Mouse (Mus musculus) midbrain, embryonic 14.5 days (tissue): ENCODE results near the gene 4930438A08Rik. TPM values are rescaled to one million over a fixed set of nuclear protein-coding genes. Genes with fewer than 3 reads are reported as not detected.

ENCODE experiments used
- ATAC-seq: fragments of 200-750 bp; cut with Nextera tagmentation; 2 replicates; pipeline ENCODE4 v1.8.0; 2017; ENCODE audit warnings: moderate number of reproducible peaks, moderate library complexity; ENCODE audit not compliant: low FRiP score, low TSS enrichment
- DNase-seq: peaks from one replicate; pipeline ENCODE4 v3.0.0-alpha.2; 2015
- H3K27ac ChIP-seq: fragments of 300-500 bp; sonication (generic); replicated peaks from 2 replicates; pipeline ENCODE4 v1.5.1; 2014; ENCODE audit warnings: mild to moderate bottlenecking, low read depth, low read length, moderate library complexity
- H3K27me3 ChIP-seq: fragments of 300-500 bp; sonication (generic); 2 replicates; pipeline ENCODE4 v1.6.1; 2014; ENCODE audit warnings: low read length, control low read depth, mixed read lengths; ENCODE audit not compliant: control insufficient read depth, insufficient read depth
- H3K36me3 ChIP-seq: fragments of 300-500 bp; sonication (generic); 2 replicates; pipeline ENCODE4 v1.6.1; 2014; ENCODE audit warnings: low read length, control low read depth; ENCODE audit not compliant: control insufficient read depth, insufficient read depth
- H3K4me1 ChIP-seq: fragments of 300-500 bp; sonication (generic); 2 replicates; pipeline ENCODE4 v1.6.1; 2014; ENCODE audit warnings: mild to moderate bottlenecking, antibody characterized with exemption, low read length, control low read depth; ENCODE audit not compliant: control insufficient read depth, insufficient read depth
- H3K4me2 ChIP-seq: fragments of 300-500 bp; sonication (generic); 2 replicates; pipeline ENCODE4 v1.6.1; 2014; ENCODE audit warnings: mild to moderate bottlenecking, low read length, moderate library complexity
- H3K4me3 ChIP-seq: fragments of 300-500 bp; sonication (generic); replicated peaks from 2 replicates; pipeline ENCODE4 v1.5.1; 2014; ENCODE audit warnings: low read depth, low read length
- H3K9ac ChIP-seq: fragments of 300-500 bp; sonication (generic); replicated peaks from 2 replicates; pipeline ENCODE4 v1.6.1; 2014; ENCODE audit warnings: mild to moderate bottlenecking, low read length, moderate library complexity
- H3K9me3 ChIP-seq: fragments of 300-500 bp; sonication (generic); 2 replicates; pipeline ENCODE4 v1.6.1; 2016; ENCODE audit warnings: low read length, control low read depth, mixed read lengths; ENCODE audit not compliant: control insufficient read depth
- WGBS: fragments of 180-500 bp; shearing (Covaris S2); extraction: QIAGEN DNeasy Blood & Tissue Kit; methylation state at CpG from one replicate; pipeline ENCODE4 v1.1.7; 2014; 5-methylcytosine and 5-hydroxymethylcytosine counted together
- polyA plus RNA-seq: library from polyadenylated mRNA; unstranded; fragments of >200 nt; fragmentation: Nextera tagmentation; extraction: Ambion mirVana; gene quantifications from 2 replicates; pipeline ENCODE4 v1.2.1, GENCODE M21; 2014

Gene 4930438A08Rik
- polyA plus RNA-seq, 1 experiment from 2014 or later = not detected

GRCm38 (mm10) chr11:58324614-58325229 lies 50.1 kb downstream of the 4930438A08Rik start:
- H3K36me3 ChIP-seq = peaks cover 15% of the 10 kb centered on the region
- H3K9me3 ChIP-seq = no peaks in the 10 kb centered on the region
- H3K4me3 ChIP-seq = no peak overlapping the region
- H3K4me2 ChIP-seq = no peak overlapping the region
- ATAC-seq = no peak
- peaks cover 22% of the 10 kb centered on the region for H3K4me1 ChIP-seq
- H3K27ac ChIP-seq = no peak overlapping the region
- no peak overlapping the region for H3K9ac ChIP-seq
- no peaks in the 10 kb centered on the region for H3K27me3 ChIP-seq
- DNase-seq = no peak
- 90% methylated on average over 3 of the region's 3 CpGs for WGBS

GRCm38 (mm10) chr11:58326781-58327180 lies 52.2 kb downstream of the 4930438A08Rik start:
- Histone ChIP-seq H3K4me2 (no peak overlapping the region), H3K4me3 (no peak overlapping the region), H3K36me3 (peaks cover 7% of the 10 kb centered on the region), H3K9me3 (no peaks in the 10 kb centered on the region), H3K4me1 (peaks cover 29% of the 10 kb centered on the region), H3K27ac (no peak overlapping the region), H3K9ac (no peak overlapping the region), H3K27me3 (no peaks in the 10 kb centered on the region)
- WGBS = 93% methylated on average over 3 of the region's 3 CpGs
- no peak for ATAC-seq
- no peak for DNase-seq

- ATAC-seq (peak; percentile 38), DNase-seq (no peak)
- Histone ChIP-seq H3K9ac (peak overlapping the region; percentile 86), H3K9me3 (no peaks in the 10 kb centered on the region), H3K4me2 (peak overlapping the region; percentile 95), H3K4me3 (peak overlapping the region; percentile 91), H3K27me3 (no peaks in the 10 kb centered on the region), H3K27ac (peak overlapping the region; percentile 83), H3K36me3 (peaks cover 26% of the 10 kb centered on the region), H3K4me1 (peaks cover 25% of the 10 kb centered on the region)
- WGBS = under 1% methylated on average over 21 of the region's 21 CpGs
Measured at GRCm38 (mm10) chr11:58329906-58330275, 55.3 kb downstream of the 4930438A08Rik start.

GRCm38 (mm10) chr11:58330276-58331148 lies 55.9 kb downstream of the 4930438A08Rik start, which contains the start of the genes Zfp672 and Sh3bp5l:
Gene Zfp672 (minus strand): TSS chr11:58330339.
Gene Sh3bp5l (plus strand): TSS chr11:58330724.
- ATAC-seq (peak; percentile 92), DNase-seq (peak; percentile 96)
- peak within 1 kb of the TSS; percentile 86 for H3K9ac ChIP-seq
- H3K4me2 ChIP-seq = peak within 1 kb of the TSS; percentile 95
- H3K4me3 ChIP-seq = peak within 1 kb of the TSS; percentile 91
- H3K36me3 ChIP-seq = peaks cover 28% of the 10 kb centered on the region
- no peaks in the 10 kb centered on the region for H3K27me3 ChIP-seq
- H3K4me1 ChIP-seq = peaks cover 25% of the 10 kb centered on the region
- H3K9me3 ChIP-seq = no peaks in the 10 kb centered on the region
- WGBS = under 1% methylated on average over 52 of the region's 52 CpGs
- H3K27ac ChIP-seq = peak within 1 kb of the TSS; percentile 83

- peak overlapping the region; percentile 91 for H3K4me3 ChIP-seq
- H3K9me3 ChIP-seq = no peaks in the 10 kb centered on the region
- peak overlapping the region; percentile 86 for H3K9ac ChIP-seq
- peaks cover 31% of the 10 kb centered on the region for H3K36me3 ChIP-seq
- DNase-seq (no peak), ATAC-seq (peak; percentile 7; the same call in 1 of the 2 replicates)
- H3K4me2 ChIP-seq = peak overlapping the region; percentile 95
- WGBS = 24% methylated on average over 10 of the region's 10 CpGs
- no peak overlapping the region for H3K27ac ChIP-seq
- peaks cover 25% of the 10 kb centered on the region for H3K4me1 ChIP-seq
- no peaks in the 10 kb centered on the region for H3K27me3 ChIP-seq
Measured at GRCm38 (mm10) chr11:58331149-58331495, 56.5 kb downstream of the 4930438A08Rik start.

GRCm38 (mm10) chr11:58331546-58331945 lies 56.9 kb downstream of the 4930438A08Rik start:
- Histone ChIP-seq H3K27ac (no peak overlapping the region), H3K36me3 (peaks cover 35% of the 10 kb centered on the region), H3K27me3 (no peaks in the 10 kb centered on the region), H3K9ac (peak overlapping the region; percentile 86), H3K4me1 (peaks cover 25% of the 10 kb centered on the region), H3K4me3 (peak overlapping the region; percentile 91), H3K4me2 (peak overlapping the region; percentile 95), H3K9me3 (no peaks in the 10 kb centered on the region)
- no peak for DNase-seq
- no peak for ATAC-seq
- 92% methylated on average over 6 of the region's 6 CpGs for WGBS

- no peak overlapping the region for H3K9ac ChIP-seq
- no peaks in the 10 kb centered on the region for H3K27me3 ChIP-seq
- H3K4me1 ChIP-seq = peaks cover 17% of the 10 kb centered on the region
- H3K4me2 ChIP-seq = no peak overlapping the region
- WGBS = 79% methylated on average over 3 of the region's 3 CpGs
- no peaks in the 10 kb centered on the region for H3K9me3 ChIP-seq
- H3K36me3 ChIP-seq = peaks cover 54% of the 10 kb centered on the region
- H3K27ac ChIP-seq = no peak overlapping the region
- no peak overlapping the region for H3K4me3 ChIP-seq
- DNase-seq = no peak
- no peak for ATAC-seq
Measured at GRCm38 (mm10) chr11:58334746-58335145, 60.1 kb downstream of the 4930438A08Rik start.
